Mouse (Mus musculus) brain, embryonic 18.5 days (tissue): ENCODE measurements around the gene Cadps.

Experiments
- DNase-seq: peaks from one replicate; pipeline ENCODE4 v3.0.0-alpha.2; 2012; ENCODE audit warnings: low read depth, low spot score

Cadps gene

DNA sequence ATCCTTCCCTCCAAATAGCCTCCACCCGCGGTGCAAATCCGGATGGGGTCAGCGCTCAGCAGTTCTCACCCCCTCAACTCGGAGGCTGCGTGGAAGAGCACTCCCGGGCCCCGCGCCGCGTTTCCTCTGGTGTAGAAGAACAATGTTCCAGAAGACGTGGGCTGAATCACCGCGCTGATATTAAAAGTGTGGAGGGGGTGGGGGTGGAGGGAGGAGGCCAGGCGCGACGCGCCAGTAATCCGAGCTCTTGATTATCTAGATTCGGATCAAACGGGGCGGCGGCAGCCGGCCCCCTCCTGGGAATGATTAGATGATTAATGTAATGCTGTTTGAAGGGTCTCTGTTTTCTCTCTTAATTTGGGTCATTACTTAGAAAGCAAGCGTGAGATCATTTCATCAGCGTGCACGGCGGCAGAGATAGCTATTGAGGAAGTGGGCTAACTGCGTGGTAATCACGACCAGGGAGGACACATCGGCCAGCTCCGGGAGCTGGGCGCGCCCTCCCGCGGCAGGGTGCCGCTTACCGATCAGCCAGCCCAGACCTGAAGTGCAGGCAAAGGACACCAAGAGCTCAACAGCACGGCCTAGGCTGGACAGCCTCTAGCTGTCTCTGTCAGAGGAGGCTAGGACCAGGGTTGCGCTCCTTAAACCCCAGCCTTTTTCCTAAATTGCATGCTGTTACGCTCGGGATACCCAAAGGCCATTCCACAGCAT is 481.6 kb downstream of the Cadps start:
- DNase-seq: no peak

DNA sequence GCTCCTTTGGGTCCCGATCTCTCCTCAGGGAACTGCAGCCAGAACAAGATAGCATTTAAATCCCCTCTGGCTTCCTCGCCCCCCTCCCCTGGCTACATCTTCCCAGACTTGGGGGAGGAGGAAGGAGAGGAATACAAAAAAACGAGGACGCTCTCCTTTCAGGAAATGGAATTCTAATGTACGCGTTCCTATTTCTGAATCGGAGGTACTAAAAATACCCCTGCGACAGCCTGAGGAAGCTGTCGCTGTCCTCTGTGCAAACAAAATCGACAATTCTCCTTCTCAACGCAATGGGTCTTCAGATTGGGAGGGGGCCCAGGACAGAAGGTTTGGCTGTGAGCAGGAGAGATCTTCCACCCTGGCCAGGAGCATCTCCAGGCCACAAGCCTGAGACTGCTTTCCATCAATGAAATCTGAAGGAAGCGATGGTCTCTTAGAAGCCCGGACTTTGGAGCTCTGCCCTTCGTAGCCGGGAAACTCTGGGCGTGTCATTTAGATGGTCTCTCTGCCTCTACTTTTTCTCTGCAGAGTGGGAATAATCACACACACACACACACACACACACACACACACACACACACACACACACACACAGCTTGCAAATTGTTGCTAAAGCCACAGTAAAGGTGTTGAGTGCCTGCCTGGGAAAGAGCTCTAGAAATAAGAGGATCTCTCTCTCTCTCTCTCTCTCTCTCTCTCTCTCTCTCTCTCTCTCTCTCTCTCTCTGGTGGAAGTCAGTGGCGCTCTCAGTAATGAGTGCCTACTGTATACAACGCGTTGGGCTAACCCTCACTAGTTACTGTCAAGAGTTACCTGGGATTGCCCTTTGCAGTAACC is 482.4 kb downstream of the Cadps start:
- DNase-seq: no peak

DNA sequence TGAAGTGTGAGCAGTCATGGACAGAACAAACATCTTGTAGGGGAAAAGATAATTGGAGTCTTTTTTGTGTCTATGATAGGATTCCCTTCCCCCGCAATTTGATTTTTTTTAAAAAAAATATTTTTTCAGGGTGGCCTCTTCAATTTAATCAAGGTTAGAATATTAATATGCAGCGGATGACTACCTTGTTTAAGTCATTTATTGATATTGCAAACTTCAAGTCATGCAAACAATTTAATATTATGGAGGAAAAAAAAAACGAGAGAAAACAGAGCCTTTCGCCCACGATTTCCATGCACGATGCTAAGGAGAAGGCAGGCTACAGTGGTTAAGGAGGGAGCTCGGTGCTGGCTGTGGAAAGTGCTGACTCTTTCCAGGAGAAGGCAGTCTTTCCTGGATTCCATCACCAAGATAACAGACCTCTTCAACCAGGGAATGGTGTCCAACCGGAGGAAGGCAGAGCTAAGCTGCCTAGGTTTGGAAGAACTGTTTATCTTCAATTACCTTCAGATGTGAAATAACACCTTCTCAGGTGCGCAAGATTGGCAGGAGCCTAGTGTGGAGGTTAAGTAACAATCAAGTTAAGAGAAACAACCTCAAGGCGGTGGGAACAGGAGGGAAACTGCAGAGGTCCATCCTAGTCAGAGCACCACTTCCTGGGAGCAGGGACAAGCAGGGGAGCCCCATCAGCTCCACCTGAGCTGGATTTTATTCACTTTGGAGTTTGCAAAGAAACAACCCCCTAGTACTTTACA is 483.9 kb downstream of the Cadps start:
- DNase-seq: no peak

DNA sequence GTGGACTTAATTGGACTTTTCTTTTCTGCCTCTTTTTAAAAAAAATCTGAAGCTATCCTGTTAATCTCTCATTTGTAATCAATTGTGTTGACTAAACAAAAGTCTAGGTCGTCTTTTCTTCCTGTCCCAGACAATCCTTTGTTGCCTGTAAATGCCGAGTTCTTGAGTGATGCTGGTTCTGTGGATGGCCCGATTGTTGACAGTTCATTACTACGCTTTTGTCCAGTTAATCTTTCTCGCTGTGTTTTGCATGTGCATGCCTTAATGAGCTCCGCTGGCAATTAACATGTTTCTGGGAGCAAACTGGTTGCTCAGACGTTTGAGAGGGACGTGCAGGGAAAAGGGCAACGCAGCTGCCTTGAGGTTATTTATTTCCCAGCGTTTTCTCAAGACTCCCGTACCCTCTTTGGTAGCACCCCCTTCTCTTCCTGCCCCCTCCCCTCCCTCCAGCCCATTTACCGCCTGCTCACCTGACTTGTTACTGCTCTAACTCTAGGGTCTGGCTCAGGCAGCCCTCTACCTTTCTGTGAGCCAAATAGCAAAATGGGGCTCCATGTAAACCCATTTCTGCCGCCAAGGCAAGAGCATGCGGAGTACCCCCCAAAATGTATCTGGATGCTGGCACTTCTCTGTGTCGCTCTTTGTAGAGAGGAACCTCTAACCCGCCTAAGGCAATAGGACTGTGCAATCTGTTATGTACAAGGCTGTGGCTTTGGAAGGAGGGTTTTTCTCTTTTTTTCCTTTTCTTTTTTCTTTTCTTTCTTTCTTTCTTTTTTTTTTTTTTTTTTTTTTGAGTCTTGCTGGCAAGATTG is 484.7 kb downstream of the Cadps start:
- no peak for DNase-seq

DNA sequence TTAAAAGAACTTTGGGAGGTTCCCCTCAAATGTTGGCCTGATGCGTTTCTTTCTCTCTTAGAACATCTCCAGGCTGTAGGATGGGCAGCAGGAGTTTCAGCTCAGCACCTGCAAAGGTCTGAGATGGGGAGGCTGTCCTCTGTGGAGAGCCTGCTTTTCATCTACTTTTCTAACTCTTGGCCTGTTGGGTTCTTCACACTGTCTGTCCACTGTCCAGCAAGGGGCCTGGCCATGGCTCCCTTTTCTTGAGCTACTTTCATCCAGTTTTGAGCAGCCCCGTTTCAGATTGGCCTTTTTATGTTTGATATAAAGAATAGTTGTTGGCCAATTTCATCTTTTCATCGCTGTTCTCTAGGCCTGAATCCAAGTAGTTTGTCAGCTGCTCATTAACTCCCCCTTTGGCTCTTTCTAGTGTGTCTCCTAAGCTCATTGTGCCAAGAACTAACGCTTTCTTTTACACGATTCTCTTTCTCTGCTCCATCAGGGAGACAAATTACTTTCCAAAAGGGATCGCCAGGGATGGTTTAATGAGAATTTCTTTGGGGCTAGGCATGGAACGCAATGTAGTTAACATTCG is 485.4 kb downstream of the Cadps start:
- no peak for DNase-seq

DNA sequence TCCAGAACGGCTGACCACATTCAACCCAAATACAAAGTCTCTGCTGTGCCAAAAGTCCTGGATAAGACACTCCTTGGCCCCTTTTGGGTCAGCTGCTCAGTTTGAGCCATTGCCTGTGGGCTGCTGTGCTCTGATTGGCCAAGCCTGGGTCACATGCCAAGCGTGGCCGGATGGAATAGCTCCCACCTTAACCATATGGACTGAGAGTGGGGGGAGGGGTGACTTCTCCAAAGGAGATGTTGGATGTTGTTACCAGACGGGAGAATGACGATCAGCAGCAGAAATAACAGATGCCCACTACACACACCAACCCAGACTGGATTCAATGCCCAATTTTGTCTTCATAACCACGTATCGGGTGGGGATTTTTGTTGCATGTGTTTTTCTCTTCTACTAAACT is 488.0 kb downstream of the Cadps start:
- no peak for DNase-seq

DNA sequence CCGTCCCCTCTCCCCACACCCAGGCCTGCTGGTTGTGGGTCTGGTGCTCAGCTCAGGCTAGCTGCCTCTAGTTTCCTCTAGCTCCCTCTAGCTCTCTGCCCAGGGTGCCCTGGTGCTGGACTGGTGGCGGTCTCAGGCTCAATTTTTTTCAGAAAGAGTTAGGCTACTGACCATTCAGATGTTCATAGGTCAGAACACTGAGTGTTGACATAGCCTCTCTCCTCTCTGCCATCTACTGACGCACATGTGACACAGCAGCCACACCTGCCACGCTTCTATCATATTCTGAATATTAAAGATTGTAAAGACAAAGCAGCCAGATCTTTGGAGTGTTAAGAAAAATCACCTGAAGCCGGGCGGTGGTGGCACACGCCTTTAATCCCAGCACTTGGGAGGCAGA is 489.3 kb downstream of the Cadps start:
- no peak for DNase-seq
